Mouse (Mus musculus) liver, embryonic 14 days (tissue): ENCODE results near the gene Sec16b. TPM values are rescaled to one million over a fixed set of nuclear protein-coding genes. Genes with fewer than 3 reads are reported as not detected.

Source experiments
- polyA plus RNA-seq: library from polyadenylated mRNA; depleted of rRNA; stranded (reverse); fragments of >200 nt; gene quantifications from 2 replicates; pipeline ENCODE4 v1.2.3, GENCODE M21; 2012; rRNA removed

Gene Sec16b
- 3.1 and 3.7 TPM in 2 replicates for polyA plus RNA-seq

DNA sequence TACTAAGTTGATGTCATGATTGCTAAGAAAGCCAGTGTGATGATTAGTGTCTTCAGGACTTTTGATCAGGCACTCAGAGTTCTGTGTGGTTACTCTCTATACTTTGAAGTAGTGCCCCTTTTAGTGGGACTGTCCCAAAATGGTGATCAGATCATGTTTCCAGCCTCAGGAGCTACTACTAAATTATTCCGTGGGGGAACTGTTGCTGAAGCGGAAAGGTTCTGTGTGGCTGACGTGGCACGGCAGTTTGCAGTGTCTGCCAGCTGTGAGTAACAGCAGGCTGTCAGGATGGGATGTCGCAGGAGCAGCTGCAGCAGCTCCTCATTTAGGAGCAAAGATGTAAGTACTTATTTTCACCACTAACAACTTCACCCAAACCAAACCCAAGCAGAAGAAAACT, at the start of gene Sec16b:
Gene Sec16b (plus strand): TSS at position 207 of the 400 bp plus-strand sequence.

DNA sequence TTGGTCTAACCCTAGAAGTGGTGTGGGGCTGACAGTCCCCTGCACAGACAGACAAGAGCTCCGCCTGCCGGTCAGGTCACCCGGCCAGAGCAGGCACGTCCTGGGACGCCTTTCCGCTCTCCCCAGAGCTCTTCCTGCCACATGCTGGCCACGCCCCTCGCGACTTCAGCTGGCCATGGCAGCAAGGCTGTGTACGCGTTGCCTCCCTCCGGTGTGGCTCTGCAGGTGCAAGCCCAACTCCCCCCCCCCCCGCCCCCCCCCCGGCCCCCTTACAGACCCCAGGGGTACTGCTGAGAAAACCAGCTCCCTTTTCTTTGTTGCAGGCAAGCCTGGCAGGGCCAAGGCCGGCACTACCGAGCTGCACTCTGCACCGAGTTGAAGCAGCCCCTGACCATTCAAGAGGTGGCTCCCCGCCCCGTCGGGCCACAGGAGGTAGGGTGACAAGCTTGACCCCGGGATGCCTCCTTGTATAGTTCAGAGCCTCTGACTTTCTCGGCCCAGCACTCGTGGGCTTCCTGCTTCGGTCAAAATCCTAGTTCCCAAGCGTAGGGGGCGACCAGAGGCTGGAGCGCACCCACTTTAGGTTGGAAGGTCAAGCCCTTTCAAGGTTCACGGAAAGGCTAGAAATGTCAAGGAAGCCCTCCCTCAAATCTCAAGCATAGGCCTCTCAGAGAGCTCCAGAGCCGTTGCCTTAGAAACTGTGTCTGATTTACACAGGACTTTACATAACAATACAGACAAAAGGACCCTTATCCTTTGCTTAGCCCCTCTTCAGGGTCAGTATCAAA, 47.9 kb upstream of the Sec16b start, which contains the start of gene Cryzl2:
Gene Cryzl2 (plus strand): TSS at position 157 of the 788 bp plus-strand sequence.

Other genes starting within 250 kb of the Sec16b start
- gene Rasal2, start 94.1 kb upstream of the Sec16b start, polyA plus RNA-seq, result 0.58 and 0.61 TPM in 2 replicates
- 7.7 and 8.0 TPM in 2 replicates for gene Cryzl2, start 48.2 kb upstream of the Sec16b start, polyA plus RNA-seq